Mouse (Mus musculus): ENCODE measurements at regions not wholly inside any gene's neighbourhood (a gene's known extent, or its start where the extent isn't known, plus 50 kb on each side); places are given as distances from the start of the nearest gene placed in this dataset.
"Not testable (repeated sequence)": the region's sequence is repeated elsewhere in the genome, so short reads cannot be mapped to it uniquely, and the experiment has no call there.

DNA sequence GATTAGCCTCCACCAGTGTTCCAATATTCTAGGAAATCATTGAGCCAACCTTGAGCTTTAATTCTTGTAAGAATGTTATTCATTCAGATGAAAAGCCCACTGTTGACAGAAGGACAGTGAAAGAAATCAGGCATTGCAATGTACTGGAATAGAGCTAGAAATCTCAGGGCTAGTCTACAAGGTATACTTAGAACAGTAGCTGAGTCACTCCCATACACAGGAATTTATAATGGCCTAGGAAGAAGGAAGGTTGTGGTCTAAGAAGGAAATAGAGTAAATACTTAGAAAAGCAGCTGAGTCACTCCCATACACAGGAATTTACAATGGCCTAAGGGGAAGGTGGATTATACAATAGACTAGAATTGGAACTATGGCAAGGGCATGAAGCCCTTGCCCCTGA lies 174.6 kb downstream of the Fam181b start:
- H3K27ac ChIP-seq (replicated peaks); DNase-seq (ENCODE audit: low spot score); H3K27me3 ChIP-seq (ENCODE audit: low read depth, poor library complexity, severe bottlenecking); H3K4me1 ChIP-seq; H3K36me3 ChIP-seq; H3K9me3 ChIP-seq (replicated peaks); H3K4me3 ChIP-seq: not testable (repeated sequence)

DNA sequence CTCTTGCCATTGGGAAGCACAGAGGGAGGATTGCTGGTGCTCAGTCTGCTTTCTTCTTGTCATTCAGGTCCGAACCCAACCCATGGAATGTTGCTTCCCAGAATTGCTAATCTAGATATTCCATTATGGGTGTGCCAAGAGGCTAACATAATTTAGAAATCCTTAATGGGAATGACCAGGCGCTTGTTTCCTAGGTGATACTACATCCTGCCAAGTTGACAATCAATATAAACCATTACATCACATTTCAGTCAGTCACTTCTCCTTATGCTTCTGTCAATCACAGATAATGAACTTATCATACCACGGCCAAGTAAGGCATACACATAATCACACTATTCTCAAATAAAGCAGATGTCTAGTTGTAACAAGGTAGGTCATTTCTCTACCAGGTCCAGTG lies 206.1 kb downstream of the Fam181b start:
- Histone ChIP-seq H3K4me3 (no peak overlapping the region), H3K9me3 (replicated peaks) (no peaks in the 10 kb centered on the region), H3K27ac (replicated peaks) (no peak overlapping the region), H3K4me1 (no peaks in the 10 kb centered on the region), H3K27me3 (ENCODE audit: low read depth, poor library complexity, severe bottlenecking) (no peaks in the 10 kb centered on the region), H3K36me3 (no peaks in the 10 kb centered on the region)
- 88% methylated on average over 3 of the region's 3 CpGs for WGBS
- no peak for DNase-seq (ENCODE audit: low spot score)

GRCm38 (mm10) chr7:93291457-93291856 lies 211.8 kb downstream of the Fam181b start:
- Histone ChIP-seq H3K4me3 (no peak overlapping the region), H3K36me3 (no peaks in the 10 kb centered on the region), H3K9me3 (replicated peaks) (no peaks in the 10 kb centered on the region), H3K27ac (replicated peaks) (no peak overlapping the region), H3K27me3 (ENCODE audit: low read depth, poor library complexity, severe bottlenecking) (no peaks in the 10 kb centered on the region), H3K4me1 (peaks cover 4% of the 10 kb centered on the region; the same call in 1 of the 2 replicates)
- 70% methylated on average over 3 of the region's 3 CpGs for WGBS
- no peak for DNase-seq (ENCODE audit: low spot score)

GRCm38 (mm10) chr7:93291945-93292696 lies 212.5 kb downstream of the Fam181b start:
- no peaks in the 10 kb centered on the region for H3K9me3 ChIP-seq (replicated peaks)

GRCm38 (mm10) chr7:93312731-93313130 lies 233.1 kb downstream of the Fam181b start:
- Histone ChIP-seq H3K4me3 (no peak overlapping the region), H3K27me3 (ENCODE audit: low read depth, poor library complexity, severe bottlenecking) (no peaks in the 10 kb centered on the region), H3K9me3 (replicated peaks) (no peaks in the 10 kb centered on the region), H3K4me1 (no peaks in the 10 kb centered on the region), H3K27ac (replicated peaks) (no peak overlapping the region), H3K36me3 (no peaks in the 10 kb centered on the region)
- DNase-seq (ENCODE audit: low spot score), result no peak
- WGBS, result 72% methylated on average over 1 of the region's 1 CpGs

More at GRCm38 (mm10) chr7:93291945-93292696, 212.5 kb downstream of the Fam181b start:
- no peak overlapping the region for H3K27ac ChIP-seq (replicated peaks)
- no peak overlapping the region for H3K4me3 ChIP-seq
- H3K36me3 ChIP-seq, result no peaks in the 10 kb centered on the region
- peaks cover 4% of the 10 kb centered on the region; the same call in 1 of the 2 replicates for H3K4me1 ChIP-seq
- 74% methylated on average over 3 of the region's 3 CpGs for WGBS
- no peak for DNase-seq (ENCODE audit: low spot score)
- no peaks in the 10 kb centered on the region for H3K27me3 ChIP-seq (ENCODE audit: low read depth, poor library complexity, severe bottlenecking)

DNA sequence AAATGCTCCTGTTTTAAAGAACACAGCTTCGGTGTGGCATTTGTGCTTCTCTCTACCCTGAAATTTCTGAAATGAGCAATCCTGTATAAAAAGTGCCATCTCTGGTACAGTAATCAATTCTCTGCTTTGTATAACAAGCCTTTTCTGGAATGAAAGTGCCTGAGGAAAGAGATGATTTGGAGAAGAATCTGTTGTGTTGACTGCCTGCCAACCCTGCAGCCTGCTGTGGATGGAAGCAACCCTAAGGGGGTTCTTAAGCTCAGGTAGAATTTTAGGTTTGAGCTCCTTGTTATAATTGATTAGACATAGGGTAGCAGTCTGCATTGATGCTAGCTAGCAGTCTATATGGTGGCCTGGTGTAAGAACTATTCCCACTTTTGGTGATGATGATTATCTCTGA lies 251.7 kb downstream of the Fam181b start:
- H3K4me1 ChIP-seq, result no peaks in the 10 kb centered on the region
- H3K27me3 ChIP-seq (ENCODE audit: low read depth, poor library complexity, severe bottlenecking), result no peaks in the 10 kb centered on the region
- DNase-seq (ENCODE audit: low spot score), result no peak
- H3K27ac ChIP-seq (replicated peaks), result no peak overlapping the region
- no peak overlapping the region for H3K4me3 ChIP-seq
- no peaks in the 10 kb centered on the region for H3K36me3 ChIP-seq
- H3K9me3 ChIP-seq (replicated peaks), result no peaks in the 10 kb centered on the region
- whole genome bisulfite sequencing, result 90% methylated on average over 1 of the region's 1 CpGs

GRCm38 (mm10) chr7:93332203-93332602 lies 252.5 kb downstream of the Fam181b start:
- WGBS, result 73% methylated on average over 3 of the region's 3 CpGs
- Histone ChIP-seq H3K36me3 (no peaks in the 10 kb centered on the region), H3K9me3 (replicated peaks) (no peaks in the 10 kb centered on the region), H3K27me3 (ENCODE audit: low read depth, poor library complexity, severe bottlenecking) (no peaks in the 10 kb centered on the region), H3K4me3 (no peak overlapping the region), H3K27ac (replicated peaks) (no peak overlapping the region), H3K4me1 (no peaks in the 10 kb centered on the region)
- DNase-seq (ENCODE audit: low spot score), result no peak

DNA sequence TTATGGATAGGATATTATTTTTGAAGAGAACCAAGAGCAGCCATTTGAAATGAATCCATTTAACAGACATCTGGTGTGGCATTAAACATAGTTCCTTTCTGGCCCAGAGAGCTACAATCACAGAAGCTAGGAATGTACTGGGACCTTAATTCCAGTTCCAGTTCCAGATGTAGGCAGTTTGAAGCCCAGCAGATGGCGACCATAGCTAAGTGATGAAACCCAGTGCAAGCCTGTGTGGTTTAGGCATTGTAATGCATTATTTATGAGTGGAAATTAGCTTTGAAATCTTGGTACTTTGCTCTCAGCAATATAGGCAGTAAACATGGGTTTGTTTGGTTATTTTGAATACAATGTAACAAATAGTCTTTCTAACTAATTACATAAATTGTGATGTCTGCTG lies 256.8 kb downstream of the Fam181b start:
- DNase-seq (ENCODE audit: low spot score), result peak; percentile 21
- Histone ChIP-seq H3K9me3 (replicated peaks) (no peaks in the 10 kb centered on the region), H3K27ac (replicated peaks) (no peak overlapping the region), H3K4me1 (no peaks in the 10 kb centered on the region), H3K36me3 (no peaks in the 10 kb centered on the region), H3K4me3 (no peak overlapping the region), H3K27me3 (ENCODE audit: low read depth, poor library complexity, severe bottlenecking) (no peaks in the 10 kb centered on the region)
- 27% methylated on average over 1 of the region's 1 CpGs for WGBS
